Mouse (Mus musculus): ENCODE data around the gene Plpp3.
A peak's percentile ranks its signal among the peaks of the same experiment; 100 is the strongest.

Gene Plpp3

GRCm38 (mm10) chr4:105157276-105158168, at the start of gene Plpp3:
Plpp3 (plus strand) TSS chr4:105157347.
- peak; percentile 91 to 95 for DNase-seq

DNA sequence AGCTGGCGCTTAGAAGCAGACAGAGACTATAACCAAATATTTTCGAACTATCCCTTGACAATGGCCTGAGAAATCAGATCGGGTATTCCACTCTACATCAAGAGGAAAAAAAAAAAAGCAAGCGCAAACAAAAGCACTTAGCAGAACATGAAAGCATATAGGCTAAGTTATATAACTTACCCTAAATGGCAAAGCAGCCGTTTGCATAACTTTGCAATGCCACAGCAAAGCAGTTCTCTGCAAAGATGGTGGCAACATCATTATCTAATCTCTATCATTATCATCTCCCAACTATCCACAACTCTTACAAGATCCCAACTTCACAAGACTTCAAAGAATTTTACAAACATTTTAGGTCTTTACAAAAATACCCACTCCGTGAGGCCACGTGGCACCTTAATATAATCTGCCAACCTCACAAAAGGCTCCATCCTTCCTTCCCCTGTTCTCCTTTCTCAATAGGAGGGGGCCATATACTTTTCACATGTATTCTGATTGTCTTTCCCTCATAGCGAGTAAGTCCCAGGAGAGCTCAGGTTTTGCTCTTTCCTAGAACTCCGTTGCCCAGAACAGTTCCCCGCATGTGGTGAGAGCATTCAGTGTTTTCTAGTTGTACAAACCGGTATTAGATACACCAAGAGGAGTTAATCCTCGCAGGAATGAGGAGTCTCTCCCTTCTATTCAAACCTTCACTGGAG, 49.1 kb upstream of the Plpp3 start:
- no peak for DNase-seq

DNA sequence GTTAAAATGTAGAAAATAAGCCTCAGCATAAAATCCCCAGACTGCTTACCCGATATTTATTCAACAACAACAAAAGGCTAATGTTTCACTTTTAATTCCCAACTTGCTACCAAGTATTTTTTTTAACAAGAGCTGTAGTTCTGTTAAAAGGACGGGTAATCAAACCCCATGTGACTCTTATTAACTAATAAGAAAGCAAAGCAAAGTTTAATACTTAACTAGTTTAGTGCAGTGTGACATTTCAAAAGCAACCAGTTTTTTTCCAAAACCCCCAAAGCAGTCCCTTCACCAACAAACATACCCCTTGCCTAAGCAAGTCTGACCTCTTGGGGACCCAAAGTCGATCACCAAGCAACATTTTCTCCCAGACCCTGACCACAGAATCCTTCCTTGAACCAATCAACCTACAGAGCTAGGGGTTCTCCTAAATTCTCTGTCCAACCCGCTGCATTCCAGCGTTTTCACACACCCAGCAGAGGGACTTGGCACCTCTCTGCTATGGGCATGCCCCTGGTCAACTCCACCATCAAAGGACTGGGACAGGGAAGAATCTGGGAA, 48.4 kb upstream of the Plpp3 start:
- peak in 1 of 2 experiments; percentile 51 for DNase-seq

GRCm38 (mm10) chr4:105109199-105109989, 47.8 kb upstream of the Plpp3 start, which contains the start of gene Prkaa2:
Prkaa2 (minus strand) TSS chr4:105109890.
- peak; percentile 77 to 92 for DNase-seq

DNA sequence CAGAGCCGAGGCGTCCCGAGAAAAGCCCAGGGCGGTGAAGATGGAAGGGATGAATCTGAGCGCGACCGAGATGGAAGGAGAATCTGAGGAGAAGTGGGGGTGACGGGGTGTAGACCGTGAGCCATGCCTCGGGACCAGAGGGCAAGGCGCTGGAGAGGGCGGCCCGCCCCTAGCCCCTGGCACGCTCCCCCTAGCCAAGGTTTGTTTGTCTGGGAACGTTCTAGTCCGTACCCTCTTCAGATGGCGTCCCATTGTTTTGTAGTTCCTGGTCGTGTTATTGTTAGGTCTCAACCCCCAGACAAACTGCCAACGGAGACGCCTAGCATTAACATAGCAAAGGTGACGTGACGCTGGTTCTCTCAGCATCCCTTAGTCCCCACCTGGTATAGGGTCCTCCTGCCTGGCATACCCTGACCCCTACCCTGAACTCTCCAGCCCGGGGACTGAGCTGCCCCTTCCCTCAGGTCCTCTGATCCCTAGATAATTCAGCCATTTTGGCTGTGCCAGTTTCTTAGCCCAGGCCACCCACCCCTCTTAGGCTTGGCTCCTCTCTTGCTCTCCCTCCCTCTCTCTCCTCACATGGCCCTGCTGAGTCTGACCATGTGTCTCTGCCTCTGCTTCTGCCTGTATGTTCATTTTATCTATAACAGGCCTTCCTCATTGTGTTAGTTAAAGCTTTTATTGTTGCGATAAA, 47.0 kb upstream of the Plpp3 start:
- peak in 1 of 2 experiments; percentile 13 for DNase-seq

- DNase-seq: no peak
These were observed 46.5 kb upstream of the Plpp3 start for GRCm38 (mm10) chr4:105110684-105111035.

DNA sequence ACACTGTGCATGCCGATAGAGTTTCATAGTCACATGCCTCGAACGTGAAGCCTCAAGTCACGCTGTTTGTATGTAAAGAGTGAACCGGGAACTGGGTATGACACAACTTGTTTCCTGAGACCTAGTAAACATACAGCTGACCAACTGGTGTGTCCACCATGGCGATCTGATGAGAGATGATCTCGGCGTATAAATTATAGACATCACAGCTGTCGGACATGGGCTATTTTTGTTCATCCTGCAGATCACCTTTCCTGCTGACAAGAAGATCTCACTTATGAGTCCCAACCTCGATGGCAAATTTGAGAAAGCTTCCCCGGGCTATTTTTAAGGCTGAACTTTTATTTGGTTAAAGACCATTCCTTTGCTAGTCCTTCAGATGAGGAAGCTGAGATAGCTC, 45.4 kb upstream of the Plpp3 start:
- DNase-seq: no peak

DNA sequence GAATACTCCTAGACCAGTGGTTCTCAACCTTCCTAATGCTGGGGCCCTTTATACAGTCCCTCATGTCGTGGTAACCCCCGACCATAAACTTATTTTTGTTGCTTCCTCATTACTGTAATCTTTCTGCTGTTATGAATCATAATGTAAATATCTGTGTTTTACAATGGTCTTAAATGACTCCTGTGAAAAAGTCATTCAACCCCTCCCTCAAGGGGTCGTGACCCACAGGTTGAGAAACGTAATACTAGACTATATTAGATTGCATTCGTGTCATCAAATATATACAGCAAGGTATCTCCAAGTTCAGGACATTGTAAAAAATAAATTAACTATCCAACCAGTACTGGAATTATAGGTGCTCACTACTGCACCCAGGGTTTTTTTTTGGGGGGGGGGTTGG, 44.1 kb upstream of the Plpp3 start:
- DNase-seq: no peak

- no peak for DNase-seq
These were observed 43.7 kb upstream of the Plpp3 start for GRCm38 (mm10) chr4:105113468-105113867.

- no peak for DNase-seq
These were observed 36.1 kb upstream of the Plpp3 start for GRCm38 (mm10) chr4:105121081-105121480.

- peak; percentile 84 to 93 for DNase-seq
These were observed 34.7 kb upstream of the Plpp3 start for GRCm38 (mm10) chr4:105122429-105122828.

DNA sequence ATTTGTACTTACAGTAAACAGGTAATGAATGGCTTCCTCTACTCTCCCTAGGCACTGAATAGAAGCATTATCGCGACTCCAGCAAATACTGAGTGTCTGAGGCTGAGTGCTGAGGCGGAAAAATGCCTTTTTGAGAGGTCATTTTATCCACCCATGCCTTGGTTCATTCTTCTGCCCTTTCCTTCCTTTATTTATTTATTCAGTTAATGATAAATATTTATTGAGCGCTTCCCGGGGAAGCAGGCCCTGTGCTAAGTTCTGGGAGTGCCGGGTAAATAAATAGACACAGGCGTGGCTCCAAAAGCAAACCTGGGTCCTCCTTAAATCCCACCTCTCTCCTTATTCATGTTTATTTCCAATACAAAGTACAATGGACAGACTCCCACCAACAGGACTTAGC, 27.9 kb upstream of the Plpp3 start:
- no peak for DNase-seq

GRCm38 (mm10) chr4:105131756-105132314, 25.3 kb upstream of the Plpp3 start:
- no peak for DNase-seq

- no peak for DNase-seq
These were observed 23.6 kb upstream of the Plpp3 start for GRCm38 (mm10) chr4:105133350-105134050.

GRCm38 (mm10) chr4:105149492-105149891, 7.7 kb upstream of the Plpp3 start:
- no peak for DNase-seq

DNA sequence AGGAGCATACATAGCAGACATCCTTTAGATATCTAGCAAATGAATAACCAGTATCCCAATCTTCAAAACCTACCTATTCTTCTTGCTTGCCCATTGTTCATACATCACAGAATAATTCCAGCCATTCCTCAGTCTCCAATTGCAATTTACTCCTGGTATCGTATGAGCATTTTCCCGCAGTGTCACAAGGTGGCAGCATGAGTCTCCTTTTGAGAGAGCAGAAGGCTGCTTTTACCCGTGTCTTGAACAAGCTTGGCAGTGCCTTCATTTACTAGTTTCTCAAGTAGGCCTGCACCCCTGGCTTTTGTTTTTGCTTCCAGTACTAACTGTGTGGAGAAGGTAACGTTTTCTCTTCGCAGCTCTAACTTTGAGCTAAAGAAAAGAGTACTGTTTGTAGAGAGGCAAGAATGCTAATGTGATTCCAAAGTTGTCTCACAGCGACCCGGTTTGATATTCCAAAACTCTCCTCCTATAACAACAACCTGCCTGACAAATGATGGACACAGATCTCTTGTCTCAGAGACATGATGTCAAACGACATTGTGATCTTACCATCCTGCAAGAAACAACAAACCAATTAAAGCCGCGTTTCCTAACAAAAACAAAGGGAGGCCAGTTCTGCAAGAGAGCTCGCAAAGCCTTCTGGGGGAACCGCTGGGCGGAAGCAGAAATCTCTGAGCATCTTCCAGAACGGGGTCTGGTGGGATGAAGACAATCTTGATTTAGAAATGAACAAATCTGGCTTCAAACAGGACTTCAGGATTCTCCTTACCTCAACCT, 5.0 kb upstream of the Plpp3 start:
- peak; percentile 86 to 89 for DNase-seq

- DNase-seq: no peak
These were observed 3.9 kb upstream of the Plpp3 start for GRCm38 (mm10) chr4:105153227-105153626.

GRCm38 (mm10) chr4:105156281-105156680, 866 bp upstream of the Plpp3 start:
- DNase-seq: no peak

- DNase-seq: no peak
These were observed 232 bp upstream of the Plpp3 start for GRCm38 (mm10) chr4:105156955-105157275.

GRCm38 (mm10) chr4:105158169-105158555, 1.0 kb downstream of the Plpp3 start:
- peak; percentile 80 to 85 for DNase-seq
